Mouse (Mus musculus) cerebellum, adult 11 months (tissue): ENCODE results near the gene Olfr1454.

Source experiments
- DNase-seq: peaks from one replicate; pipeline ENCODE4 v3.0.0; 2022

The Olfr1454 gene

GRCm38 (mm10) chr19:13060310-13060709 lies at the start of gene Olfr1454:
Gene Olfr1454 (plus strand): TSS chr19:13060610.
- no peak for DNase-seq

GRCm38 (mm10) chr19:13028227-13028626 lies 32.2 kb upstream of the Olfr1454 start, which contains the start of gene Olfr1453:
Gene Olfr1453 (minus strand): TSS chr19:13028327.
- no peak for DNase-seq

GRCm38 (mm10) chr19:13093908-13094307 lies 33.5 kb downstream of the Olfr1454 start:
- no peak for DNase-seq

GRCm38 (mm10) chr19:13097791-13098190 lies 37.4 kb downstream of the Olfr1454 start, which contains the start of gene Olfr1457:
Gene Olfr1457 (minus strand): TSS chr19:13097891.
- no peak for DNase-seq

- DNase-seq, result no peak
Measured at GRCm38 (mm10) chr19:13106675-13107074, 46.3 kb downstream of the Olfr1454 start, which contains the start of gene Olfr1458. Gene Olfr1458 (minus strand): TSS chr19:13106775.
